Mouse (Mus musculus) hindbrain, embryonic 14.5 days (tissue): ENCODE data around the gene Shq1. TPM values are rescaled to one million over a fixed set of nuclear protein-coding genes. Genes with fewer than 3 reads are reported as not detected.

Experiments
- ATAC-seq: fragments of 200-750 bp; cut with Nextera tagmentation; 2 replicates; pipeline ENCODE4 v1.8.0; 2017; ENCODE audit warnings: moderate number of reproducible peaks, mild to moderate bottlenecking, moderate TSS enrichment, moderate library complexity; ENCODE audit not compliant: low FRiP score
- DNase-seq: peaks from one replicate; pipeline ENCODE4 v3.0.0-alpha.2; 2015; ENCODE audit warnings: low spot score
- H3K27ac ChIP-seq: fragments of 300-500 bp; sonication (generic); 2 replicates; pipeline ENCODE4 v1.5.1; 2014; ENCODE audit warnings: mild to moderate bottlenecking, moderate library complexity
- H3K27me3 ChIP-seq: fragments of 300-500 bp; sonication (generic); 2 replicates; pipeline ENCODE4 v1.6.1; 2014; ENCODE audit warnings: mild to moderate bottlenecking, low read length, mixed read lengths; ENCODE audit not compliant: control insufficient read depth, insufficient read depth
- H3K36me3 ChIP-seq: fragments of 300-500 bp; sonication (generic); replicated peaks from 2 replicates; pipeline ENCODE4 v1.6.1; 2014; ENCODE audit not compliant: control insufficient read depth, insufficient read depth
- H3K4me1 ChIP-seq: fragments of 300-500 bp; sonication (generic); replicated peaks from 2 replicates; pipeline ENCODE4 v1.6.1; 2014; ENCODE audit warnings: antibody characterized with exemption, low read length, mixed read lengths; ENCODE audit not compliant: control insufficient read depth, insufficient read depth
- H3K4me2 ChIP-seq: fragments of 300-500 bp; sonication (generic); replicated peaks from 2 replicates; pipeline ENCODE4 v1.6.1; 2014; ENCODE audit warnings: mild to moderate bottlenecking, moderate library complexity
- H3K4me3 ChIP-seq: fragments of 300-500 bp; sonication (generic); replicated peaks from 2 replicates; pipeline ENCODE4 v1.5.1; 2014; ENCODE audit warnings: mild to moderate bottlenecking, low read length
- H3K9ac ChIP-seq: fragments of 300-500 bp; sonication (generic); 2 replicates; pipeline ENCODE4 v1.6.1; 2014
- H3K9me3 ChIP-seq: fragments of 300-500 bp; sonication (generic); 2 replicates; pipeline ENCODE4 v1.6.1; 2016; ENCODE audit warnings: low read length; ENCODE audit not compliant: control insufficient read depth
- WGBS: fragments of 180-500 bp; shearing (Covaris S2); extraction: QIAGEN DNeasy Blood & Tissue Kit; methylation state at CpG from one replicate; pipeline ENCODE4 v1.1.7; 2014; 5-methylcytosine and 5-hydroxymethylcytosine counted together
- polyA plus RNA-seq: library from polyadenylated mRNA; unstranded; fragments of >200 nt; fragmentation: Nextera tagmentation; extraction: Ambion mirVana; gene quantifications from 2 replicates; pipeline ENCODE4 v1.2.1, GENCODE M21; 2014

The Shq1 gene
- polyA plus RNA-seq, 1 experiment from 2014 or later = 7.6 TPM

DNA sequence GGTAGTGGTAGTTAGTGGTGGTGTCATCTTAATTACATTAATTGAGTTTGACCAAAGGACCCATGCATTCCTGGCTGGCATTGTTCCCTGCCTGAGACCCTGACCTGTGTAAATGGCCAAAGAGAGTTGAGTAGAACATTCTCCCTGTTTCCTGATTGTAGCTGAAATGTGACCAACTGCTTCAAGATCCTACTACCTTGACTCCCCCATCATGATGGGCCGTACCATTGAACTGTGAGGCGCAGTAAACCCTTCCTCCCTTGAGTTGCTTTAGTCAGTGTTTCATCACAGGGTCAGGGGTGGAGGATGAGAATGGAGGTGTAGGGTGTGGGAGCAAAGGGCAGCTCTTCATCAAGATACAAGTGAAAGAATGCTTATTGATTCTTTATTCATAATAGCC is 7.7 kb upstream of the Shq1 start:
- H3K4me1 ChIP-seq = no peaks in the 10 kb centered on the region
- no peak overlapping the region for H3K4me2 ChIP-seq
- DNase-seq (no peak), ATAC-seq (no peak)
- no peak overlapping the region for H3K9ac ChIP-seq
- H3K9me3 ChIP-seq = no peaks in the 10 kb centered on the region
- 91% methylated on average over 2 of the region's 2 CpGs for WGBS
- H3K36me3 ChIP-seq = no peaks in the 10 kb centered on the region
- no peaks in the 10 kb centered on the region for H3K27me3 ChIP-seq
- no peak overlapping the region for H3K4me3 ChIP-seq
- H3K27ac ChIP-seq = no peak overlapping the region

GRCm38 (mm10) chr6:100676461-100676860 is 5.5 kb upstream of the Shq1 start:
- DNase-seq (no peak), ATAC-seq (no peak)
- WGBS = 89% methylated on average over 6 of the region's 7 CpGs
- no peaks in the 10 kb centered on the region for H3K27me3 ChIP-seq
- no peak overlapping the region for H3K4me2 ChIP-seq
- no peak overlapping the region for H3K4me3 ChIP-seq
- no peak overlapping the region for H3K9ac ChIP-seq
- H3K36me3 ChIP-seq = no peaks in the 10 kb centered on the region
- no peaks in the 10 kb centered on the region for H3K9me3 ChIP-seq
- H3K27ac ChIP-seq = no peak overlapping the region
- 0 out of 2 replicates have a peak, but pooled peaks cover 3% of the 10 kb centered on the region for H3K4me1 ChIP-seq

- H3K4me2 ChIP-seq = no peak overlapping the region
- no peak overlapping the region for H3K27ac ChIP-seq
- DNase-seq = peak; percentile 75
- H3K9ac ChIP-seq = no peak overlapping the region
- H3K4me3 ChIP-seq = no peak overlapping the region
- H3K9me3 ChIP-seq = no peaks in the 10 kb centered on the region
- no peaks in the 10 kb centered on the region for H3K36me3 ChIP-seq
- H3K27me3 ChIP-seq = no peaks in the 10 kb centered on the region
- 0 out of 2 replicates have a peak, but pooled peaks cover 7% of the 10 kb centered on the region for H3K4me1 ChIP-seq
- 28% methylated on average over 6 of the region's 6 CpGs for WGBS
- no peak for ATAC-seq
Observed at GRCm38 (mm10) chr6:100674974-100675373, 4.0 kb upstream of the Shq1 start.

GRCm38 (mm10) chr6:100671401-100671800 is 444 bp upstream of the Shq1 start:
- Histone ChIP-seq H3K27ac (no peak overlapping the region), H3K9ac (no peak overlapping the region; the same call in 1 of the 2 replicates), H3K4me3 (peak overlapping the region; percentile 80), H3K36me3 (no peaks in the 10 kb centered on the region), H3K4me1 (0 out of 2 replicates have a peak, but pooled peaks cover 7% of the 10 kb centered on the region), H3K9me3 (no peaks in the 10 kb centered on the region), H3K27me3 (no peaks in the 10 kb centered on the region), H3K4me2 (peak overlapping the region; percentile 93)
- DNase-seq (no peak), ATAC-seq (no peak)
- WGBS = 6% methylated on average over 7 of the region's 7 CpGs

- DNase-seq (no peak), ATAC-seq (peak; percentile 61; the same call in 1 of the 2 replicates)
- Histone ChIP-seq H3K9ac (peak overlapping the region; percentile 55), H3K4me1 (0 out of 2 replicates have a peak, but pooled peaks cover 7% of the 10 kb centered on the region), H3K4me3 (peak overlapping the region; percentile 80), H3K36me3 (no peaks in the 10 kb centered on the region), H3K9me3 (no peaks in the 10 kb centered on the region), H3K4me2 (peak overlapping the region; percentile 93), H3K27me3 (no peaks in the 10 kb centered on the region), H3K27ac (no peak overlapping the region)
- 2% methylated on average over 31 of the region's 32 CpGs for WGBS
Observed at GRCm38 (mm10) chr6:100670370-100670841, 551 bp downstream of the Shq1 start.

GRCm38 (mm10) chr6:100668858-100669257 is 2.1 kb downstream of the Shq1 start:
- 87% methylated on average over 2 of the region's 2 CpGs for WGBS
- ATAC-seq = no peak
- H3K36me3 ChIP-seq = peaks cover 9% of the 10 kb centered on the region; the same call in 1 of the 2 replicates
- 0 out of 2 replicates have a peak, but pooled peaks cover 7% of the 10 kb centered on the region for H3K4me1 ChIP-seq
- no peak overlapping the region for H3K9ac ChIP-seq
- H3K4me3 ChIP-seq = no peak overlapping the region
- no peak overlapping the region for H3K4me2 ChIP-seq
- H3K27me3 ChIP-seq = no peaks in the 10 kb centered on the region
- H3K27ac ChIP-seq = no peak overlapping the region
- no peaks in the 10 kb centered on the region for H3K9me3 ChIP-seq
- no peak for DNase-seq

- 94% methylated on average over 8 of the region's 8 CpGs for WGBS
- H3K36me3 ChIP-seq = peaks cover 21% of the 10 kb centered on the region; the same call in 1 of the 2 replicates
- DNase-seq = no peak
Observed at GRCm38 (mm10) chr6:100667644-100668043, 3.3 kb downstream of the Shq1 start.

GRCm38 (mm10) chr6:100662224-100662623 is 8.7 kb downstream of the Shq1 start:
- Histone ChIP-seq H3K9me3 (no peaks in the 10 kb centered on the region), H3K4me3 (no peak overlapping the region), H3K4me1 (no peaks in the 10 kb centered on the region), H3K9ac (no peak overlapping the region), H3K4me2 (no peak overlapping the region), H3K36me3 (peaks cover 27% of the 10 kb centered on the region; the same call in 1 of the 2 replicates), H3K27me3 (no peaks in the 10 kb centered on the region), H3K27ac (no peak overlapping the region)
- ATAC-seq (no peak), DNase-seq (no peak)
- 72% methylated on average over 6 of the region's 6 CpGs for WGBS

More at GRCm38 (mm10) chr6:100667644-100668043, 3.3 kb downstream of the Shq1 start:
- no peak overlapping the region for H3K9ac ChIP-seq
- H3K27ac ChIP-seq = no peak overlapping the region
- no peak for ATAC-seq
- no peaks in the 10 kb centered on the region for H3K9me3 ChIP-seq
- no peak overlapping the region for H3K4me2 ChIP-seq
- no peak overlapping the region for H3K4me3 ChIP-seq
- 0 out of 2 replicates have a peak, but pooled peaks cover 7% of the 10 kb centered on the region for H3K4me1 ChIP-seq
- no peaks in the 10 kb centered on the region for H3K27me3 ChIP-seq

- H3K36me3 ChIP-seq = peaks cover 27% of the 10 kb centered on the region; the same call in 1 of the 2 replicates
- no peak overlapping the region for H3K4me2 ChIP-seq
- ATAC-seq = peak; percentile 70; the same call in 1 of the 2 replicates
- H3K9ac ChIP-seq = no peak overlapping the region
- 68% methylated on average over 5 of the region's 5 CpGs for WGBS
- peak; percentile 55 for DNase-seq
- H3K4me3 ChIP-seq = no peak overlapping the region
- H3K4me1 ChIP-seq = no peaks in the 10 kb centered on the region
- H3K9me3 ChIP-seq = no peaks in the 10 kb centered on the region
- H3K27me3 ChIP-seq = no peaks in the 10 kb centered on the region
- no peak overlapping the region for H3K27ac ChIP-seq
Observed at GRCm38 (mm10) chr6:100660395-100660794, 10.6 kb downstream of the Shq1 start.
